Mouse (Mus musculus) ES-E14 (cell line): ENCODE measurements around the gene Fli1.

ENCODE experiments used
- CHD2 ChIP-seq: IDR thresholded peaks from 2 replicates; pipeline ENCODE4 v1.6.1; 2014; ENCODE audit warnings: mild to moderate bottlenecking, low read depth, low read length, inconsistent platforms
- HCFC1 ChIP-seq: IDR thresholded peaks from 2 replicates; pipeline ENCODE4 v1.6.1; 2012; ENCODE audit warnings: low read length, inconsistent platforms, borderline replicate concordance; ENCODE audit not compliant: insufficient read depth
- ZNF384 ChIP-seq: IDR thresholded peaks from 2 replicates; pipeline ENCODE4 v1.6.1; 2012; ENCODE audit warnings: low read depth, low read length, inconsistent platforms

DNA sequence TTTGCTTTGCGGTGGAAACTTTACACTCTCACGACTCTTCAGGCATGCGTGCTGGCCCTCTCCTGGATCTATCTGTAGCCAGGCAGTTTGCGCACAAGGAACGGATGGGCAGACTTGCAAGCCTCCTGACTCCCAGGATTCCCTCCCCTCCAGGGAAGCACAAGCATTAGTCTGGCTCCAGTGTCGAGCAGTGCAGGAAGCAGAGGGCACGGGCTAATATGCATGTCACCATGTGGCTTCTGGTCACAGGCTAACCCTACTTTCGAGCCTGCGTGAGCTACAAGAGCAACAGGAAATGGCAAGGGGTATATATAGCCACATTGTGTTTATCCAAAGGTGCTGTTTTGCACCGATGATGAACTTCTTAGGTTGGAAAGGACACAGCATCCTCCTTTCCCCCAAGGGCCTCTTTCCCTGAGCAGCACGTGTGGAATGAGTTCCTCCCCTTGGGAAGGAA, 38.6 kb downstream of the Fli1 start:
- no peak for TF ChIP-seq CHD2
- no peak for TF ChIP-seq HCFC1
- no peak for TF ChIP-seq ZNF384
